Mouse (Mus musculus): ENCODE data around the gene Timm10b.
A peak's percentile ranks its signal among the peaks of the same experiment; 100 is the strongest.

Gene Timm10b

DNA sequence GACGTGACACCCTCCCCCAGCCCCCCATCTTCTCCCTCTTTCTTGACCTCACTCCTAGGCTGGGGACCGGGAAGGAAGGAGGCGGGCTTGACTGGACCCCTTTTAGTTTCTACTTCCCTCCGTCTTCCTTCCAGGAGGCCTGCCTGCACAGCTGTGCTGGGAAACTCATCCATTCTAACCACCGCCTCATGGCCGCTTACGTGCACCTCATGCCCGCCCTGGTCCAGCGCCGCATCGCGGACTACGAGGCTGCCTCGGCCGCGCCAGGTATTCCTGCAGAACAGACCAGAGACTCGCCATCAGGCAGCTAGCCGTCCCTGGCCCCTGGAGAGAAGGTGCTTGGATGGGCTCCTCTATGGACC is 1.0 kb downstream of the Timm10b start:
- peak; percentile 25 for DNase-seq (ENCODE audit: low spot score)

- no peak for DNase-seq (ENCODE audit: low spot score)
Measured at GRCm38 (mm10) chr7:105641936-105642335, 2.1 kb downstream of the Timm10b start.

DNA sequence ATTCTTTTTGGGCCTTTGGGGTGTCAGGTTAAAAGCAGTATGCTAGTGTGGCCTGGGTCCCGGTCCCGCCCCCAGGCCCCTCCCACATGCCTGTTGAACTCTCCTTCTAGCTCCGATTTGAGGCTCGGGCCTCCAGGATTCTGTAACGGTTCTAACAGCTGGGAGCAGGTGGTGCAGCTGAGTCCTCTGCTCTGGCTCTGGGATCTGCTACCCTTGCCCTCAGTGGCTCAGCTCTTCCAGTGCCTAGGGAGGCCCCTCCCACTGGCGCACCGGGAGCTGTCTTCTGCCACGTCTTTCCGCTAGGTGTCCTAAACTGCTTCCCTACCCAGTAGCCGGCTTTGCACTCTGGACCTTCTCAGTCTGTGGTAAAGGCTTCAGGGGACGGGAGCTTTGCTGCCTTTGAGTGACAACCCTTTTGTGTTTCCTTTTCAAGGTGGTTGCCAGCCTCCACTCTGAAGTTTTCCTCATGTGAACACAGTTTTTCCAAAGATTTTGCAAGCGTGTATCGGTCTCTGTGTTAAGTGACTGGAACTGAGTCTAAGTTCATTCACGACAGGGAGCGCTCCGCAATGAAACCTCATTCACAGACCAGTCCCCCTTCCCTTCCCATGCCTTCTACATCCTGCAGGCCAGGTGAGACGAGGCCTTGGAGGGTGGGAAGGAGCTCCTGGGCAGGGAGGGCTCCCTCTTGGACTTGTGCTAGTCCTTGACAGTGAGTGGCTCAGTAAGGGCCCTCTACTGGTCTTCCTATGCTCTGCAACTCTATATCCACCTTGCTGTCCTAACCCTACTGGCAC is 11.0 kb downstream of the Timm10b start, which contains the start of gene Dnhd1:
TSS of gene Dnhd1 (plus strand) at position 189 of the 797 bp plus-strand sequence.
- peak; percentile 75 for DNase-seq (ENCODE audit: low spot score)

- no peak for DNase-seq (ENCODE audit: low spot score)
Measured at GRCm38 (mm10) chr7:105685541-105686197, 45.8 kb downstream of the Timm10b start.

DNA sequence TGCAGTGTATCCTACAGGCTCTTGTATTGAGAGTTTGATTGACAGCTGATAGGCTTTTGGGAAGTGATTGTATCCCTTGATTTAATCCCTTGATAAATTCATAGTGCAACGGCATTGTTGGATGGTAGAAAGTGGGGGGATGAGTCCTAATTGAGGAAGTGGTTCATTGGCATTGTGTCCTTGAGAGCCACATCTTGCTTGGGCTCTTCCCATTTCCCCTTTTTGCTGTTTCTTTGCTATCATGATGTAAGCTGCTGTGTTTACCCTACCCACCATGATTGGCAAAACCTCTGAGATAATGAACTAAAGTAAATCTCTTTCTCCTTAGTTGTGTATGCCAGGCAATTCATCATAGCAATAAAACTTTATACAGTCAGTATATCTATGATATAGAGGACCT is 51.0 kb downstream of the Timm10b start:
- no peak for DNase-seq (ENCODE audit: low spot score)

Data from ovary, postnatal 36 days (tissue).